Mouse (Mus musculus): ENCODE data around the gene Usp42. TPM values are rescaled to one million over a fixed set of nuclear protein-coding genes. Genes with fewer than 3 reads are reported as not detected.
A peak's percentile ranks its signal among the peaks of the same experiment; 100 is the strongest.

The Usp42 gene
- polyA plus RNA-seq, 1 experiment: 4.1 TPM

DNA sequence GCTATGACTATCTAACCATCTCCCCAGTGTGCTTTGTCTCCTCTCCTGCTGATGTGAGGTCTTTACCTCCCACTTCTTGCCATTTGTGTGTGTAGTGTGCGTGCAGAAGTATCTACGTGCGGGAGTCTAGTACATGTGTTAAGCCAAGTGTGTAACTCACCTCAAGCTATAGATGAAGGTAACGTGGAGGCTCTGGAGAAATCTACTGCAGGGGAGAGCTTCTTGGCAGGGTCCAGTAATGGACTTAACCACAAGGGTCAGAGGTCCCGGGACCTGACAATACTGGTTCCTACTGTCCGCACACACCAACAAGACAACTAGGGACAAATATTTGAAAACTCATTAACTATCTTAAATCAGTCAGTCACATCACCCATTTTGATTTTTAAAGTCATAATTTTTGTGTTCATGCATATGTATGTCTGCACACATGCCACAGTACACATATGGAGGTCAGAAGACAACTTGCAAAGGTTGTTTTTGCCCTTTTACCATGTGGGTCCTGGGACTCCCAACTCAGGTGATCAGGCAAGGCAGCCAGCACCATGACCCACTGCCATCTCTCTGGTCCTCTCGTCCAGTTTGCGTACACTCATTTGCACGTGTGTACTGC is 23.6 kb upstream of the Usp42 start:
- no peak overlapping the region for H3K4me3 ChIP-seq
- H3K27me3 ChIP-seq (ENCODE audit: control insufficient read depth, insufficient read depth, insufficient read length): peaks cover 12% of the 10 kb centered on the region
- no peak for TF ChIP-seq MAX (IDR thresholded peaks at IDR 0.05; ENCODE audit: low read depth)
- no peaks in the 10 kb centered on the region for H3K79me2 ChIP-seq (ENCODE audit: control insufficient read depth, insufficient read depth)
- H3K36me3 ChIP-seq (ENCODE audit: control insufficient read depth, insufficient read depth): no peaks in the 10 kb centered on the region
- H3ac ChIP-seq (ENCODE audit: control insufficient read depth, insufficient read length): no peak overlapping the region
- no peak overlapping the region for H3K4me2 ChIP-seq (ENCODE audit: low read depth)

DNA sequence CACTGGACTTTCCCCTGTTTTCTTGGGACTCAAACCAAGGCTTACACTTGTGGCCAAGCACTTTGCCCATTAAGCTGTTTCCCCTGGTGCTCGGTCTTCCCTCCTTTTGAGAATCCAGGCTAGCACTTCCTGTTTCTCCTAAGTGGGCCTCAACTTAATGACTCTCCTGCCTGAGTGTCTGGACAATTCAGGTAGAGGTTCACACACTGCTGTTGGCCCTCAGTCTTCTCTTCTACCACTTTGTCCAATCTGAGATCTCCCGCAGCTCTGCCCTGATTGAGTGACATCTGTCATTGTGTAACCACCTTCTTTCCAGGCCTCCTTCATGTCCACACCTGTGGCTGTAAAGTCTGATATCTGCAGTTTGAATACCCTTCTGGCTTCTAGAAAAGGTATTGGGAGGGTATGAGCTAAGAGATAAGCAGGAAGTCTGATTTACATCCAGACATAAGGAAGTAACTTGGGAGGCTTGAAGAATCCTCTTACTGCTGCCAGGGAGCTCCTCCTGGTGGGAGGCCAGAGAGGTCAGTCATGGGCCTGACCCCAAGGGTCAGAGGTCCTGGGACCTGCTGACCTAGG is 17.6 kb upstream of the Usp42 start:
- H3K4me2 ChIP-seq (ENCODE audit: low read depth): no peak overlapping the region
- H3ac ChIP-seq (ENCODE audit: control insufficient read depth, insufficient read length): no peak overlapping the region
- H3K36me3 ChIP-seq (ENCODE audit: control insufficient read depth, insufficient read depth): no peaks in the 10 kb centered on the region
- no peaks in the 10 kb centered on the region for H3K79me2 ChIP-seq (ENCODE audit: control insufficient read depth, insufficient read depth)
- no peak overlapping the region for H3K4me3 ChIP-seq
- TF ChIP-seq E2F4 (IDR thresholded peaks at IDR 0.05; ENCODE audit: insufficient read depth) (no peak), MYOD1 (IDR thresholded peaks at IDR 0.05; ENCODE audit: control insufficient read depth in 1 of 3, insufficient read length in 2 of 3, low read depth in 2 of 3) (no peak), POLR2AphosphoS2 (IDR thresholded peaks at IDR 0.05; ENCODE audit: insufficient read length, low read depth) (no peak), MYOG (IDR thresholded peaks at IDR 0.05; ENCODE audit: control insufficient read depth in 1 of 3, insufficient read depth in 1 of 3, insufficient read length in 2 of 3, low read depth in 2 of 3) (no peak), SRF (IDR thresholded peaks at IDR 0.05; ENCODE audit: control insufficient read depth, insufficient read length, low read depth) (no peak), CEBPB (IDR thresholded peaks at IDR 0.05; ENCODE audit: insufficient read depth, poor library complexity, severe bottlenecking) (no peak), TCF3 (IDR thresholded peaks at IDR 0.05; ENCODE audit: insufficient read length, low read depth) (no peak), REST (IDR thresholded peaks at IDR 0.05; ENCODE audit: insufficient read depth, insufficient read length) (no peak), TCF12 (IDR thresholded peaks at IDR 0.05; ENCODE audit: insufficient read depth, poor library complexity, severe bottlenecking) (no peak)
- H3K27me3 ChIP-seq (ENCODE audit: control insufficient read depth, insufficient read depth, insufficient read length): peaks cover 55% of the 10 kb centered on the region

DNA sequence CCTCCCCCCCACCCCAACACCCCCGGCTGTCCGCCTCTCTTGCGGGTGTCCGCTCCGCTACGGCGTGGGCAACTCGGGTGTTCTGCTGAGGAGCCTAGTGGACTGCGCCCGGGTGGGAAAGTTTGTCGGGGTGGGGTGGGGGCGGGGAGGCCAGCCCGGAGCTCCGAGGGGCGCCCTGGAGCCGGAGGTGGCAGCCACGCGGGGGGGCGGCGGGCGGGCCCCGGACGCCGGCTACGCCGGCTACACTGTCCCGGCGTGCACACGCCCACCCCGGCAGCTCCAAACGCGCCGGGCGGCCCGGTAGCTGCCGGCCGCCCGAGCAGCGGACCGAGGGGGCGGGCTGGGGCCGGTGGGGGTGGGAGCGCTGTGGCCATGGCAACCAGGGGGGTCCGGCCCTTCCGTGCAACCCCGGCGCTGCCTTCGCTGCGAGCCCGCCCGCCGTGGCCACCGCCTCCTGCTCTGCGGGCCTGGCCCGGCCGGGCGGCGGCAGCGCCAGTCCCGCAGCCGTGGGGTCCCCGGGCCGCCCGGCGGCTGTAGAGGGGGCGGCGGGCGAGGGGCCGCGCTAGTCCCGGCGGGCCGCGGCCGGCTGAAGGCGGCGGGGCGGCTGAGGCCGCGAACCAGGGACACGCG is 482 bp downstream of the Usp42 start:
- H3K4me3 ChIP-seq: peak overlapping the region; percentile 29
- H3K79me2 ChIP-seq (ENCODE audit: control insufficient read depth, insufficient read depth): peaks cover 28% of the 10 kb centered on the region
- TF ChIP-seq MYOG (IDR thresholded peaks at IDR 0.05; ENCODE audit: control insufficient read depth in 1 of 3, insufficient read depth in 1 of 3, insufficient read length in 2 of 3, low read depth in 2 of 3) (no peak), REST (IDR thresholded peaks at IDR 0.05; ENCODE audit: insufficient read depth, insufficient read length) (no peak)
- peaks cover 16% of the 10 kb centered on the region for H3K27me3 ChIP-seq (ENCODE audit: control insufficient read depth, insufficient read depth, insufficient read length)
- peaks cover 6% of the 10 kb centered on the region for H3K36me3 ChIP-seq (ENCODE audit: control insufficient read depth, insufficient read depth)
- H3K4me2 ChIP-seq (ENCODE audit: low read depth): peak overlapping the region; percentile 94
- peak overlapping the region; percentile 65 for H3ac ChIP-seq (ENCODE audit: control insufficient read depth, insufficient read length)

DNA sequence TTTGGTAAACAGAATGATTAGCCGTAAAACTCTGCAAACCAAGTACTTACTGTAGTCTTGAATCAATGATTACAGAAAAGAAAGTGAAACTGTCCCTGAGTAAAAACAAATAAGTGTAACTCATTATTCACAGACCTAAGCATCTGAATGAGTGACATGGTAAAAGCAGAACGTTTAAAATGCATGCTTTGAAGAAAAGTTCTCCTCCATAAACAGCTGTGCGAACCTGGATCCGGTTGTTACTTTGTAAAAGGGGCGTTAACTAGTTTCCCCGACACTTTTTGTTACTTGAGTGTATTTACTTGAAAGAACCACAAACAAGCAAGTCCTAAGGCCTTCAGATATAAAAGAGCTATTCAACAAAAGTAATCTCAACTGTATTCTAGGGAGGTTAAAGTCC is 1.2 kb downstream of the Usp42 start:
- peak overlapping the region; percentile 94 for H3K4me2 ChIP-seq (ENCODE audit: low read depth)
- H3K36me3 ChIP-seq (ENCODE audit: control insufficient read depth, insufficient read depth): peaks cover 10% of the 10 kb centered on the region
- H3K79me2 ChIP-seq (ENCODE audit: control insufficient read depth, insufficient read depth): peaks cover 28% of the 10 kb centered on the region
- H3K4me3 ChIP-seq: peak overlapping the region; percentile 29
- H3K27me3 ChIP-seq (ENCODE audit: control insufficient read depth, insufficient read depth, insufficient read length): peaks cover 9% of the 10 kb centered on the region
- no peak for TF ChIP-seq CEBPB (IDR thresholded peaks at IDR 0.05; ENCODE audit: insufficient read depth, poor library complexity, severe bottlenecking)
- TF ChIP-seq USF1 (IDR thresholded peaks at IDR 0.05; ENCODE audit: low read depth): no peak
- no peak for TF ChIP-seq POLR2A (IDR thresholded peaks at IDR 0.05; ENCODE audit: insufficient read length, low read depth)
- no peak for TF ChIP-seq REST (IDR thresholded peaks at IDR 0.05; ENCODE audit: insufficient read depth, insufficient read length)
- TF ChIP-seq TCF12 (IDR thresholded peaks at IDR 0.05; ENCODE audit: insufficient read depth, poor library complexity, severe bottlenecking): no peak
- no peak for TF ChIP-seq E2F4 (IDR thresholded peaks at IDR 0.05; ENCODE audit: insufficient read depth)
- TF ChIP-seq SRF (IDR thresholded peaks at IDR 0.05; ENCODE audit: control insufficient read depth, insufficient read length, low read depth): no peak
- TF ChIP-seq MYOG (IDR thresholded peaks at IDR 0.05; ENCODE audit: control insufficient read depth in 1 of 3, insufficient read depth in 1 of 3, insufficient read length in 2 of 3, low read depth in 2 of 3): no peak
- no peak for TF ChIP-seq MYOD1 (IDR thresholded peaks at IDR 0.05; ENCODE audit: control insufficient read depth in 1 of 3, insufficient read length in 2 of 3, low read depth in 2 of 3)
- TF ChIP-seq MAX (IDR thresholded peaks at IDR 0.05; ENCODE audit: low read depth): no peak
- no peak for TF ChIP-seq POLR2AphosphoS2 (IDR thresholded peaks at IDR 0.05; ENCODE audit: insufficient read length, low read depth)
- TF ChIP-seq TCF3 (IDR thresholded peaks at IDR 0.05; ENCODE audit: insufficient read length, low read depth): no peak
- H3ac ChIP-seq (ENCODE audit: control insufficient read depth, insufficient read length): no peak overlapping the region

DNA sequence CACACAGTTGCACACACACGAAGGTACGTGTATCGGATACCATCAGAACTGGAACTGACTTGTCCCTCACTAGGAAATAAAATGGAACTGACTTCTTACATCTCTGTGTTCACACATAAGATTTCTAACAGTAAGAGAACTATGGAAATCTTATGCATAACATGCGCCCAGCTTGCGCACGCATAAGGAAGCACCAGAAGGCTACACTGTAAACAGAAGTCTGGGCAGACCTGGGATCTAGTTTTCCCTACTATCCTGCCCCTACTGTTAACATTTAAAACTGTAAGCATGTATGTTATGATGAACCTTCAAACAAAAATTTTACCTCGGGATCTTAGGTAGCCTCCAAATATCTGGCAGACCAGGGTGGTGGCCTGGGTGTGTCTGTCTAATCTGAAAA is 10.1 kb downstream of the Usp42 start:
- no peak overlapping the region for H3K4me3 ChIP-seq
- H3K79me2 ChIP-seq (ENCODE audit: control insufficient read depth, insufficient read depth): no peaks in the 10 kb centered on the region
- H3K27me3 ChIP-seq (ENCODE audit: control insufficient read depth, insufficient read depth, insufficient read length): no peaks in the 10 kb centered on the region
- no peak overlapping the region for H3ac ChIP-seq (ENCODE audit: control insufficient read depth, insufficient read length)
- TF ChIP-seq SRF (IDR thresholded peaks at IDR 0.05; ENCODE audit: control insufficient read depth, insufficient read length, low read depth): no peak
- TF ChIP-seq REST (IDR thresholded peaks at IDR 0.05; ENCODE audit: insufficient read depth, insufficient read length): no peak
- TF ChIP-seq TCF12 (IDR thresholded peaks at IDR 0.05; ENCODE audit: insufficient read depth, poor library complexity, severe bottlenecking): no peak
- TF ChIP-seq MYOD1 (IDR thresholded peaks at IDR 0.05; ENCODE audit: control insufficient read depth in 1 of 3, insufficient read length in 2 of 3, low read depth in 2 of 3): no peak
- no peak for TF ChIP-seq POLR2AphosphoS2 (IDR thresholded peaks at IDR 0.05; ENCODE audit: insufficient read length, low read depth)
- no peak for TF ChIP-seq CEBPB (IDR thresholded peaks at IDR 0.05; ENCODE audit: insufficient read depth, poor library complexity, severe bottlenecking)
- H3K36me3 ChIP-seq (ENCODE audit: control insufficient read depth, insufficient read depth): peaks cover 72% of the 10 kb centered on the region
- no peak overlapping the region for H3K4me2 ChIP-seq (ENCODE audit: low read depth)

Measured in myocyte (in vitro differentiated cells).